Mouse (Mus musculus): ENCODE measurements around the gene Tmem59. TPM values are rescaled to one million over a fixed set of nuclear protein-coding genes. Genes with fewer than 3 reads are reported as not detected.

The Tmem59 gene
- total RNA-seq, 2 experiments from 2014 or later = 151 to 267 TPM

DNA sequence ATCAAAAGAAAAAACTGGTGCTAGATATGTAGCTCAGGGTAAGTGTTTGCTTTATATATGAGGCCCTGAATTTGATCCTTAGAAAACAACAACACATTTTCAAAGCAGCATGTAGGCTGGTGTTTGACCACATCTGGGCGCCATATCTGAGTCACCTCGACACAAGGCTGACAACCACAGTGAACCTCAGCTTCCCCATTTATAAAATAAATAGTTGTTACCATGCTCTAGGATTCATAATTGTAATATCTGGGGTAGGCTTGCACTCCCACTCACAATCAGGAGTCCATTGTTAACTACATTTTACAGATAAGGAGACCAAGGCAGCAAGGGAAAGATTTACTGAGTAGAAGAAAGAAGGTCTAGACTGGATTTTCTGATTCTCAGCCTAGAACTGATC lies 48.1 kb downstream of the Tmem59 start:
- ATAC-seq (replicated peaks; ENCODE audit: poor library complexity) = no peak

DNA sequence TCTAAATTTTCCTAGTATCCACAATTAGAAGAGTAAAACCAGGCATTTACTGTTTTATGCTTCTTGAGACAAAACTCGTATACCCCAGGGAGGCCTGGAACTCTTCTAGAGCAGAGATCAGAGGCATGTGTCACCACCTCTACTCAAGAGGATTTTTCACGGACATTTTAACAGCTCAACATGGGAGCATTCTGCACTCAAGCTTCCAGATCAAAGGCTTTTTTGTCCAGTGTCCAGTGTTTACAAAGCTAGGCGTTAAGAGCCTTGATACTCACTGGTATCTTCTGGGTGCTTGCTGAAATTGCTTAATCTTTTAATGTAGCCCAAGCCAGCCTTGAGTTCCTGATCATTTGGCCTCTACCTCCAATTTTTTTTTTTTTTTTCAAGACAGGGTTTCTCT lies 54.0 kb downstream of the Tmem59 start:
- ATAC-seq (replicated peaks; ENCODE audit: poor library complexity) = no peak

DNA sequence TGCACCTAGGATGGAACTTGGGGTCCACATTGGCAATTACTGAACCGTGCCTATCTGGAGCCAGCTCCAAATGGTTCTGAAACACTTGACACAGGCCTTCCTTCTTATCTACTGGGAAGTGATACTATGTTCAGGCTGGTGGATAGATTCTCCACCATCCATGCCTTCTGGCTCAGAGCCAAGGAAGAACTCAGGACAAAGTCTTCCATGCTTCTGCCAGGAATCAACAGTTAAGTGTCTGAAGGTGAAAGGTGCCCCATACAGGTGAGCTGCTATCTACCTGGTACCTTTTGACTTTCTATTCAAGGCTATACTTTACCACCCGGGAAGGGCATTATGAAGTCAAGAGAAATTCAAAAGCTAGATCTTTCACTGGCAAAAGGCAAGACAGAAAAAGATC lies 60.1 kb downstream of the Tmem59 start:
- no peak for ATAC-seq (replicated peaks; ENCODE audit: poor library complexity)

DNA sequence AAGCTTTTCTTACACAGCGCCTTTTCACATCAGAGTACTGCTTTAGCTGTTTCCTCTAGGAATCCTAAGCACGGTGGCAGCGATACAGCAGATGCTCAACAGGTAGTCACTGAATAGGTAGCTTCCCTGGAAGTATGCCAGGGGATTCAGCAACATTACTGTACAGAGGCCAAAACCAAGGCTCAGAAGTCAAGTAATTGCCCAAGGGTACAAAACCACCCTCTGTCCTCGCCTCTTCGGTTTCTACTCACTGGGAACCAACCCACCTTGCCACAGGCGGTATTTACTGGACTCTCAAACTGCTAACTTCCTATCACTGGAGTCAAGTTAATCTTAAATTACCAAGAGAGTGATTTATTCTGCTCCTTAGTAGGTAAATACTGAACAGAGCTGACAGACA lies 62.0 kb downstream of the Tmem59 start:
- no peak for ATAC-seq (replicated peaks; ENCODE audit: poor library complexity)

DNA sequence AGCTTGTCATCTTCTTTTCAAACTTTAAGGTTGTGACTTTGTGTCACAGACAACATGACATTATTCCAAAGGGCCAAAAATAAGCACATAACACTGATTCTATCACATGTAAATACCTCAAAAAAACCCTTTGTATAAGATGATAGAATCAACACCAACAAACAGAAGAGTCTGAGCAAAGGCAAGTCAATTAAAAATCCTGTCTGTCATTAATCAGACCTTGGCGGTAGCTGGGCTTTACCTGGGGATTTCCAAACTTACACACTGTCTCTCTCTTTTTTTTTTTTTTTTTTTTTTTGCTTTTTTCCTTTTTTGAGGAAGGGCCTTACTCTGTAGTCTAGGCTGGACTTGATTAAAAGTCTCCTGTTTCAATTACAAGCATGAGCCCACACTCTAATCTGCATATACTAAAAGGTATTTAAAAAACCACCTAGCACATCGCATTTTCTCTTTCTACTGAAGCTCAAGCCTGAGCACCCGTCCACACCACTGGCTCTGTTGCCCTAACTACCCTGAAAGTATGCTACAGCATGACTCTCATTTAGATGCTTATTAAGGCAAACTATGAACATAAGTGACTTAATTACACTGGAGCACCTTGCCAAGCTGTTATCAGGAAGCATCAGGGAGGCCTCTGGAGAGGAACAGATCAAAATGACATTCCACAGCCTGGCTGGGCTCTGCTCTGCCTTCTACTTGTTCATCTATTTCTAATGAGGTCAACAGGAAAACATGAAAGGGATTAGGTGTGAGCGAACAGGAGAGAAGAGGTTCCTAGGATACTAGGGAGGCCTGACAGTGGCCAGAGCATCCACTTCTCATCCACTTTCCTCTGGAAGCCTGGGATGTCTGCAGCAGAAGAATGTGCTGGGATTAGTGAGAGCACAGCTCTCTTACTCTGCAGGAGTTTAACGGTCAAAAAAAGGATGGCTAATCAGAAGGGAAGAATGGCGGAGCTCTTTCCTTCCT lies 65.5 kb downstream of the Tmem59 start:
- ATAC-seq (replicated peaks; ENCODE audit: poor library complexity) = no peak

DNA sequence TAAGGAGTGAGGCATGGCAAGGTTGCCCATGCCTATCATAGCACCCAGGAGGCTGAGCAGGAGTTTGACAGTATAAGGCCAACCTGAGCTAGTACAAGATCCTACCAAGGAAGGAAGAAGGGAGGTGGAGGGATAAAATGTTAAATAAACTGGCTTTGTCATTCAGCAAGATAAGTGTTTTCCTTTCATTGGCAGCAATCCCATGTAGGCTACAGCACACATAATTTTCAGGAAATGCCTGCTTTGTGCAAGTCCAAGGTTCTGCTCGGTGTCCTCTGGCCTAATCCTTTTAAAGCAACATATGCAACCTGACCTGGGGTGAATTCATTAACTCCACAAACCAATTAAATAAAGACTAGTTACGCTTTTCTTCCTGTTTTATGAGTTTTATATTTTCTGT lies 67.2 kb downstream of the Tmem59 start:
- ATAC-seq (replicated peaks; ENCODE audit: poor library complexity) = no peak

DNA sequence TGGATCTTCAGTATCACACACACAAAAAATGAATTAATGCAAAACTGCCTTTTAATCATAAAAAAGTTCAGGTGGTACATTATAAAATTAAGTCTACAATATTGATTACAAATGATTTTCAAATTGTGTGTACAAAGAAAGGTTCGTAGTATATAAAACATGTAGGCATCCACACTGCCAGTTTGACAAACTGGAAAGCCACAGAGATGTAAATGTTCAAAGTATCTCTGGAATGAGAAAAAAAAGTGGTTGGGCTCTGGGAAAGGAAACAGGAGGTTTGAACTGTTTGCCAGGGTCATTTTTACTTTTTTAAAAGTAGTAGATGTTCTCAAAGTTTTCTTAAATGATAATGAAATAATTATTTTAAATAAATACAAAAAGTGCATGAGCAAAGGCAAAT lies 67.8 kb downstream of the Tmem59 start:
- no peak for ATAC-seq (replicated peaks; ENCODE audit: poor library complexity)

DNA sequence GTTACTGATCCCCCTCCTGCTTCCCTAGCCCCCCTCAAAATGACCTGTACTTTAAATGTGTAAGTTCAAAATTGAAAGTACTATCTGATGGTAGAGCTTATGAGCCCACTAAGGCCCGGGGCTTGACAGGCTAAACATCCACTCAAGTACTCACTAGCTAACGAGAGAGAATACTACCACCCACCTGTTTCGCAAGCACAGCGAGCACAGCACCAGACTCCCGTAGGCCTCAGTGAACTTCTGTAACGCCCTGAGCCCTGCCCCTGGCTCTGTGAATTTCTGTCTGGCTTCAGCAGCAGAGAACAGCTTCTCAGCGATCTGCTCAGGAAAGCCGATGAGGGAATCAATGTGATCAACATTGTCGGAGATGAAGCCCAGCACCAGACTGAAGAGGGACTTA lies 68.9 kb downstream of the Tmem59 start:
- no peak for ATAC-seq (replicated peaks; ENCODE audit: poor library complexity)

DNA sequence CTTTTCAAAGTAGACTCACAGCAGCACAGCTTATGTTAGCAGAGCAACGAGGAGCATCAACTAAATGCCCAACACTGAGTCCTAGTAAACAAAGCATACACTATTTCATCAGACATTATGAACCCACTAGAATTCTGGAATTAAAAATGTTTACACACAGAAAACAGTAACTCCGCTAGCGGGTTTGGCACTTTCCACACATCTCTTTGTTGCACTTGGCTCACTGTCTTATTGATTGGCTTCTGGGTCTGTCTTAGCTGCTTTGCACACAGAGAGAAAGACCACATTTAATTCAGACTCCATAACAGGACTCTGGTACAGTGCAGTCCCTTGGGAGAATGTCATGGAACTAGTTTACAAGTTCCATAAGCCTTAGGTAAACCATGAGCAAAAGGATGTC lies 69.9 kb downstream of the Tmem59 start:
- ATAC-seq (replicated peaks; ENCODE audit: poor library complexity) = no peak

DNA sequence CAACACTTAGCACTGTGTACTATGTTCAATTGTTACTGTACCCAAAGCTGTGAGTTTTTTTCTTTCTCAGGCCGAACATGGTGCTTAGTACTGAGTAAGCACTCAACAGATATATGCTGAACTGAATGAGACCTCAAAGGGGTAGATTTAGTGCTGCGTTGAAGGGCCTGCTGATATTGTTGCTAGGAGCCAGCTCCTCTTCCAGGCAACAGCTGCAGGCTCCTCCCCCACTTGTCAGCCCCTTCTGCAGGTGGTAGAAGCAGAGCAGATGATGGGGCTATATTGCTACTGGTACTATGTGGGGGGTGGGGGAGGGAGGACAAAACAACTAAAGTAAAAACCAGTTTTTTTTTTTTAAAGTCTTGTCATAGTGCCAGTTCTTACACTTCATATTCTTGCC lies 71.3 kb downstream of the Tmem59 start:
- ATAC-seq (replicated peaks; ENCODE audit: poor library complexity) = no peak

DNA sequence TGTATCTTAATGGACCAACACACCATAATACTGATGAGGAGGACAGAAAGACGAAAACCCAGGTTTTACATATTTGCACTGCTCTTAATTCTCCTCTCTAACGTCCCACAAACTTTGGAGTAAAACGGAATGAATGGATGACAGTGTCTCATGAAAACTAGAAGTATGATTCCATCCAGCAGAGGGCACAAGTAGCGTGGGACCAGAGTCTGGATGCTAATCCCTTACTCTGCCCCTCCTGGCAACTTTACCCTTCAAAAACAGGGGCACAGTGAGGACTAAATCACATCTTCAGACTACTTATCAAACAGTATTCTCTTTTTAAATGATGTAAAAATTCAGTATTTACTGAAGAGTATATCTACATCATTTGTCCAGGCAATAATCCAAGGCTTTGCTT lies 72.3 kb downstream of the Tmem59 start:
- peak; percentile 49 for ATAC-seq (replicated peaks; ENCODE audit: poor library complexity)

Other genes with a start within 250 kb of the Tmem59 start
- 70.2 and 77.7 TPM in 2 replicates for gene Mrpl37, start 111.5 kb upstream of the Tmem59 start, total RNA-seq (2015)
- gene Mrpl37, start 111.5 kb upstream of the Tmem59 start, total RNA-seq (2017) = 60.2 and 60.6 TPM in 2 replicates
- gene Cyb5rl, start 111.4 kb upstream of the Tmem59 start, total RNA-seq (2015) = 2.7 and 3.5 TPM in 2 replicates
- 6.2 and 6.5 TPM in 2 replicates for gene Cyb5rl, start 111.4 kb upstream of the Tmem59 start, total RNA-seq (2017)
- gene Cdcp2, start 81.5 kb upstream of the Tmem59 start, total RNA-seq (2015) = not detected in 2 replicates
- gene Cdcp2, start 81.5 kb upstream of the Tmem59 start, total RNA-seq (2017) = not detected in 2 replicates
- gene Tceanc2, start 717 bp downstream of the Tmem59 start, total RNA-seq (2015) = 17.3 and 25.5 TPM in 2 replicates
- 20.5 and 25.3 TPM in 2 replicates for gene Tceanc2, start 717 bp downstream of the Tmem59 start, total RNA-seq (2017)
- not detected in 2 replicates for gene Ldlrad1, start 30.8 kb downstream of the Tmem59 start, total RNA-seq (2015)
- not detected in 2 replicates for gene Ldlrad1, start 30.8 kb downstream of the Tmem59 start, total RNA-seq (2017)
- gene Lrrc42, start 75.1 kb downstream of the Tmem59 start, total RNA-seq (2015) = 11.0 and 13.8 TPM in 2 replicates
- 6.5 and 7.0 TPM in 2 replicates for gene Lrrc42, start 75.1 kb downstream of the Tmem59 start, total RNA-seq (2017)
- 12.1 and 13.9 TPM in 2 replicates for gene Hspb11, start 75.2 kb downstream of the Tmem59 start, total RNA-seq (2015)
- 8.1 and 17.6 TPM in 2 replicates for gene Hspb11, start 75.2 kb downstream of the Tmem59 start, total RNA-seq (2017)
- gene Dio1, start 128.8 kb downstream of the Tmem59 start, total RNA-seq (2015) = not detected in 2 replicates
- not detected in 2 replicates for gene Dio1, start 128.8 kb downstream of the Tmem59 start, total RNA-seq (2017)
- 45.8 and 46.2 TPM in 2 replicates for gene Yipf1, start 136.0 kb downstream of the Tmem59 start, total RNA-seq (2015)
- gene Yipf1, start 136.0 kb downstream of the Tmem59 start, total RNA-seq (2017) = 26.2 and 39.5 TPM in 2 replicates
- gene Ndc1, start 189.4 kb downstream of the Tmem59 start, total RNA-seq (2015) = 106 and 126 TPM in 2 replicates
- 106 and 129 TPM in 2 replicates for gene Ndc1, start 189.4 kb downstream of the Tmem59 start, total RNA-seq (2017)

All from megakaryocyte progenitor cell, adult 5-6 weeks (primary cell).